Mouse (Mus musculus): ENCODE data around the gene Kif5a.

DNA sequence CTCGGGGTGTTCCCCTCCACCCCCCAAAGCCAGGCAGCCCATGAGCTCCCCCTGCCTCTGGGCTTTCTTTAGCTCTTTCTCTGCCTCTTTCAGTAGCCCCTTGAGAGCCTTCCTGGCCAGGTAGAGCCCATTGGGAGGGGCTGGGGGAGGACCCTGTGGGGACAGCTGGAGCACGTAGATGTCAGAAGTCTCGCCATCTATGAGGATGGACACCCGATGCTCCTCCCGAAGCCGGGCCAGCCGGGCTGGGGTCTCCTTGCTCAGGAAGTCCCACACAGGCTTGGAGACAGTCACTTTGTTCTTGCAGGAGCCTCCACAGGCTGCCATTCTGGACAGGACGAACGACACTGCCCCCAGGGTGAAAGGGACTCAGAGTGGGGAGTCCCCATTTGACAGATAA, 70.1 kb downstream of the Kif5a start:
- no peak for TF ChIP-seq CTCF (conservative IDR thresholded peaks at IDR 0.05; ENCODE audit: low read length)
- no peak for TF ChIP-seq NANOG (IDR thresholded peaks at IDR 0.05; ENCODE audit: borderline replicate concordance, low read length)
